Mouse (Mus musculus) ES-E14 (cell line): ENCODE results near the gene Cd52. TPM values are rescaled to one million over a fixed set of nuclear protein-coding genes. Genes with fewer than 3 reads are reported as not detected.

Experiments used
- DNase-seq: peaks from one replicate; pipeline ENCODE4 v3.0.0-alpha.2; 2013; ENCODE audit warnings: low read depth, low spot score
- H3K27ac ChIP-seq: 2 replicates; pipeline ENCODE4 v1.5.1; 2012; ENCODE audit warnings: low read depth, mild to moderate bottlenecking, low read length, moderate library complexity, mixed read lengths; ENCODE audit not compliant: poor library complexity, insufficient read depth, severe bottlenecking
- H3K36me3 ChIP-seq: 2 replicates; pipeline ENCODE4 v1.6.1; 2012; ENCODE audit warnings: mild to moderate bottlenecking, low read length, moderate library complexity, mixed read lengths; ENCODE audit not compliant: control insufficient read depth, poor library complexity, insufficient read depth, severe bottlenecking
- H3K4me1 ChIP-seq, 2 experiments: fragments of 150-350 bp in 1 of 2; sonication (generic) in 1 of 2; 2 replicates each; pipeline ENCODE4 v1.6.1; 2012; ENCODE audit warnings: low read length in 2 of 2, mild to moderate bottlenecking in 1 of 2, mixed read lengths in 1 of 2; ENCODE audit not compliant: control insufficient read depth in 2 of 2, insufficient read depth in 2 of 2, poor library complexity in 1 of 2
- H3K4me3 ChIP-seq, 2 experiments: fragments of 150-350 bp in 1 of 2; sonication (generic) in 1 of 2; 2 replicates each; pipeline ENCODE4 v1.5.1; 2012; ENCODE audit warnings: low read length in 2 of 2, low read depth in 1 of 2, mild to moderate bottlenecking in 1 of 2, mixed read lengths in 1 of 2; ENCODE audit not compliant: insufficient read depth in 1 of 2, poor library complexity in 1 of 2, severe bottlenecking in 1 of 2
- H3K9ac ChIP-seq: 2 replicates; pipeline ENCODE4 v1.6.1; 2012; ENCODE audit warnings: low read depth, mild to moderate bottlenecking, low read length, mixed read lengths; ENCODE audit not compliant: poor library complexity, insufficient read depth, severe bottlenecking
- H3K9me3 ChIP-seq: fragments of 150-350 bp; sonication (generic); 2 replicates; pipeline ENCODE4 v1.6.1; 2012; ENCODE audit warnings: low read depth, mild to moderate bottlenecking, low read length; ENCODE audit not compliant: control insufficient read depth, insufficient read depth
- CHD2 ChIP-seq: IDR thresholded peaks from 2 replicates; pipeline ENCODE4 v1.6.1; 2014; ENCODE audit warnings: mild to moderate bottlenecking, low read depth, low read length, inconsistent platforms
- HCFC1 ChIP-seq: IDR thresholded peaks from 2 replicates; pipeline ENCODE4 v1.6.1; 2012; ENCODE audit warnings: low read length, inconsistent platforms, borderline replicate concordance; ENCODE audit not compliant: insufficient read depth
- MAFK ChIP-seq: IDR thresholded peaks from 2 replicates; pipeline ENCODE4 v1.6.1; 2014; ENCODE audit warnings: mild to moderate bottlenecking, low read depth, low read length, inconsistent platforms; ENCODE audit not compliant: insufficient read depth
- ZC3H11A ChIP-seq: IDR thresholded peaks from 2 replicates; pipeline ENCODE4 v1.6.1; 2012; ENCODE audit warnings: low read depth, mild to moderate bottlenecking, inconsistent platforms, low read length, borderline replicate concordance
- ZNF384 ChIP-seq: IDR thresholded peaks from 2 replicates; pipeline ENCODE4 v1.6.1; 2012; ENCODE audit warnings: low read depth, low read length, inconsistent platforms
- in situ Hi-C, 2 experiments: fragments of 600-800 bp; cut with MboI; formaldehyde crosslinking; loops; one replicate each; pipeline ENCODE4 v1.15.1; 2025; ENCODE audit warnings: low sequenced_read_pairs in 2 of 2, inconsistent platforms in 1 of 2; ENCODE audit not compliant: unreplicated experiment in 2 of 2
- total RNA-seq: library from RNA; depleted of rRNA; stranded (reverse); fragments of 300-350 nt; gene quantifications from 2 replicates; pipeline ENCODE4 v1.2.3, GENCODE M21; 2012

Gene Cd52
- total RNA-seq, 1 experiment = 13.0 TPM

- no peak for DNase-seq
- Histone ChIP-seq H3K36me3 (peaks cover 13% of the 10 kb centered on the region; the same call in 1 of the 2 replicates), H3K4me3 (no peak overlapping the region), H3K4me1 (no peaks in the 10 kb centered on the region), H3K9ac (no peak overlapping the region), H3K9me3 (no peaks in the 10 kb centered on the region), H3K27ac (no peak overlapping the region)
- TF ChIP-seq MAFK = no peak
- in situ Hi-C loops = no loop called here
Measured at GRCm38 (mm10) chr4:134089029-134089428, 5.9 kb downstream of the Cd52 start.

- in situ Hi-C loops = no loop called here
- DNase-seq = no peak
- H3K4me3 ChIP-seq = no peak overlapping the region
- peaks cover 13% of the 10 kb centered on the region; the same call in 1 of the 2 replicates for H3K36me3 ChIP-seq
- H3K4me1 ChIP-seq = no peaks in the 10 kb centered on the region
- H3K9me3 ChIP-seq = no peaks in the 10 kb centered on the region
- no peak overlapping the region for H3K27ac ChIP-seq
- no peak overlapping the region for H3K9ac ChIP-seq
- no peak; the same call in 1 of the 2 replicates for TF ChIP-seq ZC3H11A
- no peak for TF ChIP-seq CHD2
- no peak for TF ChIP-seq MAFK
Measured at GRCm38 (mm10) chr4:134087412-134087811, 7.5 kb downstream of the Cd52 start.

- in situ Hi-C loops = no loop called here
- DNase-seq = no peak
Measured at GRCm38 (mm10) chr4:134084999-134085398, 9.9 kb downstream of the Cd52 start.

GRCm38 (mm10) chr4:134082460-134082859 lies 12.4 kb downstream of the Cd52 start:
- H3K9ac ChIP-seq = peak overlapping the region; percentile 72
- peak overlapping the region; percentile 44; the same call in 1 of the 2 replicates for H3K27ac ChIP-seq
- in situ Hi-C loops = no loop called here
- no peak for DNase-seq
- no peaks in the 10 kb centered on the region for H3K9me3 ChIP-seq
- peak overlapping the region; percentile 54 to 74 for H3K4me3 ChIP-seq
- peaks cover 2 to 12% of the 10 kb centered on the region in 2 experiments; a peak in 2 of 4 replicates for H3K4me1 ChIP-seq
- H3K36me3 ChIP-seq = peaks cover 5% of the 10 kb centered on the region; the same call in 1 of the 2 replicates
- TF ChIP-seq CHD2 (no peak), ZNF384 (no peak), ZC3H11A (no peak), HCFC1 (no peak), MAFK (no peak)

More at GRCm38 (mm10) chr4:134084999-134085398, 9.9 kb downstream of the Cd52 start:
- Histone ChIP-seq H3K4me1 (0 out of 4 replicates have a peak, but pooled peaks cover 0 to 3% of the 10 kb centered on the region in 2 experiments), H3K9ac (no peak overlapping the region), H3K27ac (no peak overlapping the region), H3K4me3 (no peak overlapping the region), H3K36me3 (peaks cover 13% of the 10 kb centered on the region; the same call in 1 of the 2 replicates), H3K9me3 (no peaks in the 10 kb centered on the region)
- TF ChIP-seq ZC3H11A (0 out of 2 replicates have a peak, but pooled peaks have one; percentile 45), CHD2 (no peak), MAFK (no peak), HCFC1 (no peak), ZNF384 (no peak)
